Mouse (Mus musculus): ENCODE results near the gene Gm5134. TPM values are rescaled to one million over a fixed set of nuclear protein-coding genes. Genes with fewer than 3 reads are reported as not detected.
"Not testable (repeated sequence)": the region's sequence is repeated elsewhere in the genome, so short reads cannot be mapped to it uniquely, and the experiment has no call there.

The Gm5134 gene
- total and polyA plus RNA-seq, 3 experiments = not detected

- no peaks in the 10 kb centered on the region for H3K9me3 ChIP-seq (replicated peaks; ENCODE audit: insufficient read depth, low read length)
- H3K27me3 ChIP-seq (ENCODE audit: control insufficient read depth in 1 of 2, insufficient read depth in 2 of 2, low read length in 2 of 2) = peaks cover 7 to 14% of the 10 kb centered on the region in 2 experiments
- no peaks in the 10 kb centered on the region for H3K79me2 ChIP-seq (ENCODE audit: control insufficient read depth, insufficient read depth, low read length, poor library complexity)
- no peaks in the 10 kb centered on the region for H3K4me1 ChIP-seq (ENCODE audit: control insufficient read depth in 1 of 2, insufficient read depth in 2 of 2, low read length in 2 of 2)
- no peaks in the 10 kb centered on the region for H3K36me3 ChIP-seq (ENCODE audit: control insufficient read depth in 1 of 2, insufficient read depth in 2 of 2, low read length in 2 of 2)
- no peak overlapping the region for H3K9ac ChIP-seq (ENCODE audit: control insufficient read depth, low read depth, low read length, poor library complexity, severe bottlenecking)
- no peak for TF ChIP-seq ZNF384 (IDR thresholded peaks at IDR 0.05; ENCODE audit: low read depth, low read length)
- TF ChIP-seq ZKSCAN1 (IDR thresholded peaks at IDR 0.05; ENCODE audit: low read depth, low read length) = no peak
- no peak for TF ChIP-seq HCFC1 (IDR thresholded peaks at IDR 0.05; ENCODE audit: low read depth, low read length)
- TF ChIP-seq GATA1 (IDR thresholded peaks at IDR 0.05; ENCODE audit: low read depth, low read length) = no peak
- no peak for TF ChIP-seq BHLHE40 (IDR thresholded peaks at IDR 0.05; ENCODE audit: borderline replicate concordance, low read depth, low read length)
- no peak for DNase-seq (ENCODE audit: low read depth, low spot score)
- H3K4me3 ChIP-seq (ENCODE audit: control insufficient read depth in 1 of 2, insufficient read depth in 1 of 2, low read depth in 2 of 2, low read length in 2 of 2) = no peak overlapping the region
- no peak overlapping the region for H3K27ac ChIP-seq (ENCODE audit: control insufficient read depth, low read depth, low read length)
Observed at GRCm38 (mm10) chr10:75993616-75994240, 39.4 kb downstream of the Gm5134 start.

GRCm38 (mm10) chr10:75994531-75995210 lies 40.4 kb downstream of the Gm5134 start:
- H3K9ac ChIP-seq (ENCODE audit: control insufficient read depth, low read depth, low read length, poor library complexity, severe bottlenecking); DNase-seq (ENCODE audit: low read depth, low spot score); H3K27ac ChIP-seq (ENCODE audit: control insufficient read depth, low read depth, low read length); H3K4me1 ChIP-seq (ENCODE audit: control insufficient read depth in 1 of 2, insufficient read depth in 2 of 2, low read length in 2 of 2); H3K4me3 ChIP-seq (ENCODE audit: control insufficient read depth in 1 of 2, insufficient read depth in 1 of 2, low read depth in 2 of 2, low read length in 2 of 2); H3K9me3 ChIP-seq (replicated peaks; ENCODE audit: insufficient read depth, low read length); H3K36me3 ChIP-seq (ENCODE audit: control insufficient read depth in 1 of 2, insufficient read depth in 2 of 2, low read length in 2 of 2); H3K79me2 ChIP-seq (ENCODE audit: control insufficient read depth, insufficient read depth, low read length, poor library complexity): not testable (repeated sequence)
- H3K27me3 ChIP-seq (ENCODE audit: control insufficient read depth in 1 of 2, insufficient read depth in 2 of 2, low read length in 2 of 2) = peaks cover 7 to 16% of the 10 kb centered on the region in 2 experiments

GRCm38 (mm10) chr10:75995463-75995862 lies 41.1 kb downstream of the Gm5134 start:
- peaks cover 7 to 16% of the 10 kb centered on the region in 2 experiments for H3K27me3 ChIP-seq (ENCODE audit: control insufficient read depth in 1 of 2, insufficient read depth in 2 of 2, low read length in 2 of 2)
- no peaks in the 10 kb centered on the region for H3K79me2 ChIP-seq (ENCODE audit: control insufficient read depth, insufficient read depth, low read length, poor library complexity)
- H3K9ac ChIP-seq (ENCODE audit: control insufficient read depth, low read depth, low read length, poor library complexity, severe bottlenecking) = no peak overlapping the region
- TF ChIP-seq GABPA (IDR thresholded peaks at IDR 0.05; ENCODE audit: low read depth, low read length) = no peak
- TF ChIP-seq E2F4 (IDR thresholded peaks at IDR 0.05; ENCODE audit: borderline replicate concordance, low read depth, low read length) = no peak
- TF ChIP-seq MAFK (IDR thresholded peaks at IDR 0.05; ENCODE audit: borderline replicate concordance, low read depth, low read length) = no peak
- TF ChIP-seq TBP (IDR thresholded peaks at IDR 0.05; ENCODE audit: low read depth, low read length) = no peak
- no peak for TF ChIP-seq NELFE (IDR thresholded peaks at IDR 0.05; ENCODE audit: low read depth, low read length)
- TF ChIP-seq ZMIZ1 (IDR thresholded peaks at IDR 0.05; ENCODE audit: low read depth, low read length) = no peak
- TF ChIP-seq BHLHE40 (IDR thresholded peaks at IDR 0.05; ENCODE audit: borderline replicate concordance, low read depth, low read length) = no peak
- TF ChIP-seq JUND (IDR thresholded peaks at IDR 0.05; ENCODE audit: low read depth, low read length) = no peak
- no peak for TF ChIP-seq ELF1 (IDR thresholded peaks at IDR 0.05; ENCODE audit: low read depth, low read length)
- TF ChIP-seq ETS1 (IDR thresholded peaks at IDR 0.05; ENCODE audit: low read depth, low read length) = no peak
- no peak for TF ChIP-seq MEF2A (IDR thresholded peaks at IDR 0.05; ENCODE audit: extremely low read depth, insufficient replicate concordance, low read depth, low read length, poor library complexity, severe bottlenecking)
- TF ChIP-seq MAX (IDR thresholded peaks at IDR 0.05; ENCODE audit: low read length) = no peak
- no peak for TF ChIP-seq POLR2A (IDR thresholded peaks at IDR 0.05; ENCODE audit: control insufficient read depth in 1 of 2, insufficient read depth in 1 of 2, low read depth in 1 of 2, low read length in 2 of 2, poor library complexity in 1 of 2)
- TF ChIP-seq MYB (IDR thresholded peaks at IDR 0.05; ENCODE audit: low read depth, low read length) = no peak
- no peak for TF ChIP-seq NRF1 (IDR thresholded peaks at IDR 0.05; ENCODE audit: insufficient read depth, low read depth, low read length, poor library complexity, severe bottlenecking)
- TF ChIP-seq CHD2 (IDR thresholded peaks at IDR 0.05; ENCODE audit: low read length) = no peak
- no peak overlapping the region for H3K27ac ChIP-seq (ENCODE audit: control insufficient read depth, low read depth, low read length)
- no peak for DNase-seq (ENCODE audit: low read depth, low spot score)
- H3K4me1 ChIP-seq (ENCODE audit: control insufficient read depth in 1 of 2, insufficient read depth in 2 of 2, low read length in 2 of 2) = no peaks in the 10 kb centered on the region
- H3K9me3 ChIP-seq (replicated peaks; ENCODE audit: insufficient read depth, low read length) = no peaks in the 10 kb centered on the region
- H3K36me3 ChIP-seq (ENCODE audit: control insufficient read depth in 1 of 2, insufficient read depth in 2 of 2, low read length in 2 of 2) = no peaks in the 10 kb centered on the region
- H3K4me3 ChIP-seq (ENCODE audit: control insufficient read depth in 1 of 2, insufficient read depth in 1 of 2, low read depth in 2 of 2, low read length in 2 of 2) = no peak overlapping the region
